Mouse (Mus musculus): Measurements from ENCODE around the gene Spryd3. TPM values are rescaled to one million over a fixed set of nuclear protein-coding genes. Genes with fewer than 3 reads are reported as not detected.
"Not testable (repeated sequence)": the region's sequence is repeated elsewhere in the genome, so short reads cannot be mapped to it uniquely, and the experiment has no call there.

The Spryd3 gene
- polyA plus RNA-seq, 1 experiment from 2014 or later, result 12.9 TPM

DNA sequence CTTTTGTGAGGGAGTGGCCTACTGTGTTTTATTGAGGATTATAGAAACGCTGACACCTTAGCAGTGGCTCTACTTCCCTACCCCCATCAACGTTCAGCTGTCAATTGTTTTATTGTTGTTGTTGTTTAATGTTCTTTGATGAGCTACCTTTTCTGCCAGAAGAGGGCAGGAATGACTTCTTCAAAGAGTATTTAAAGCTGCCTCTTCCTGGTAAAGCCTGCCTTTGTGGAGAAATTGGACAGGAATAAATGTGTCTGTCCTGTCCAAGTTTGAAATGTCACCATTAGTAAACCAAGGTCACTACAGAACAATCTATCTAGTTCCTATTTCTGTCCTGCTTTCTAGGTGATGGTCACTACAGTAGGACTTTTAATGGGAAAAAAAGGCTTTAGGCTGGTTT is 41.9 kb downstream of the Spryd3 start:
- H3K27ac ChIP-seq, result no peak overlapping the region
- no peaks in the 10 kb centered on the region for H3K9me3 ChIP-seq
- no peak overlapping the region for H3K4me3 ChIP-seq (replicated peaks)
- no peak for ATAC-seq (ENCODE audit: insufficient number of reproducible peaks, insufficient read depth, low FRiP score, low TSS enrichment, low read depth)
- WGBS, result 22% methylated on average over 2 of the region's 2 CpGs
- no peak overlapping the region for H3K9ac ChIP-seq (replicated peaks)
- H3K27me3 ChIP-seq, result no peaks in the 10 kb centered on the region
- no peak overlapping the region for H3K4me2 ChIP-seq
- peaks cover 22% of the 10 kb centered on the region for H3K4me1 ChIP-seq (replicated peaks)
- H3K36me3 ChIP-seq, result peaks cover 94% of the 10 kb centered on the region

DNA sequence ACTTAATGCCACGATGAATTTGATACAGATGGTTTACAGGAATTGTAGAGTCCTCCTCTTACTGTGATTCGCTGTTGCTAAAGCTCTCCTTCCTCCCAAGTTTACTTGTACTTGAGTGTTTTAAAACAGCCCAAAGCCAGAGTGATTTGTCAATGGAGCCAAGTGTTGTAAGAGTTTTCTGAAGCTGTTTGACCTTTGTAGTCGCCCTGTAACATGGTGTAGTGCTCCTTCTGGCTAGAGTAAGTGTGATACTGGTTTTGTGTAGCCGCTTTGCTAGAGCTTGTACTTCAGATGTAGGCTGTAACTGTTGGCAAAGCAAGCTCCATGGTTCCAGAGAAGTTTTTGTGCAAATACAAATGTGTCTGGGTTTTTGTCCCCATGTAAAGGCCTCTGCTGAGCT is 43.8 kb downstream of the Spryd3 start:
- Histone ChIP-seq H3K9me3 (no peaks in the 10 kb centered on the region), H3K36me3 (peaks cover 98% of the 10 kb centered on the region), H3K4me1 (replicated peaks) (peaks cover 2% of the 10 kb centered on the region), H3K27me3 (no peaks in the 10 kb centered on the region), H3K4me3 (replicated peaks) (no peak overlapping the region), H3K9ac (replicated peaks) (no peak overlapping the region), H3K4me2 (no peak overlapping the region), H3K27ac (no peak overlapping the region)
- ATAC-seq (ENCODE audit: insufficient number of reproducible peaks, insufficient read depth, low FRiP score, low TSS enrichment, low read depth), result no peak
- WGBS, result 88% methylated on average over 4 of the region's 4 CpGs

DNA sequence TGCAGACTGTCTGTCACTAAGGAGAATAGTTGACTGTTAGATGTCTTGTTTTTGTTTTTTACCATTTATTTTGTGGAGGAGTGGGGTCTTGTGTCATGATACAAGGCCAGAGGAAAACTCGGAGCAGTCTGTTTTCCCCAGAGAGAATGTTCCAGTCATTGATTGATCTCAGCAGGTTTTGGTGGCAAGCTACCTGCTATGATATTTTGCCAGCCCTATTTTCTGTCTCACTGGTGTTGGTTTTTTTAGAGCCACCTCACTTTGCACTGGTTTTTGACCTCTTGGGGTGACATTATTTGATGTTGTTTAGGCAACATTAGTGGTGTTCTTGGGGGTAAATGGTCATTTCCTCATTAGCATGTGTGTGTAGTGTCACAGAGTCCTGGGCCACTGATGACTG is 44.3 kb downstream of the Spryd3 start:
- H3K9ac ChIP-seq (replicated peaks), result no peak overlapping the region
- no peaks in the 10 kb centered on the region for H3K9me3 ChIP-seq
- H3K36me3 ChIP-seq, result peaks cover 100% of the 10 kb centered on the region
- ATAC-seq (ENCODE audit: insufficient number of reproducible peaks, insufficient read depth, low FRiP score, low TSS enrichment, low read depth), result no peak
- H3K4me3 ChIP-seq (replicated peaks), result no peak overlapping the region
- WGBS, result 86% methylated on average over 1 of the region's 1 CpGs
- H3K27ac ChIP-seq, result no peak overlapping the region
- no peak overlapping the region for H3K4me2 ChIP-seq
- no peaks in the 10 kb centered on the region for H3K4me1 ChIP-seq (replicated peaks)
- H3K27me3 ChIP-seq, result no peaks in the 10 kb centered on the region

DNA sequence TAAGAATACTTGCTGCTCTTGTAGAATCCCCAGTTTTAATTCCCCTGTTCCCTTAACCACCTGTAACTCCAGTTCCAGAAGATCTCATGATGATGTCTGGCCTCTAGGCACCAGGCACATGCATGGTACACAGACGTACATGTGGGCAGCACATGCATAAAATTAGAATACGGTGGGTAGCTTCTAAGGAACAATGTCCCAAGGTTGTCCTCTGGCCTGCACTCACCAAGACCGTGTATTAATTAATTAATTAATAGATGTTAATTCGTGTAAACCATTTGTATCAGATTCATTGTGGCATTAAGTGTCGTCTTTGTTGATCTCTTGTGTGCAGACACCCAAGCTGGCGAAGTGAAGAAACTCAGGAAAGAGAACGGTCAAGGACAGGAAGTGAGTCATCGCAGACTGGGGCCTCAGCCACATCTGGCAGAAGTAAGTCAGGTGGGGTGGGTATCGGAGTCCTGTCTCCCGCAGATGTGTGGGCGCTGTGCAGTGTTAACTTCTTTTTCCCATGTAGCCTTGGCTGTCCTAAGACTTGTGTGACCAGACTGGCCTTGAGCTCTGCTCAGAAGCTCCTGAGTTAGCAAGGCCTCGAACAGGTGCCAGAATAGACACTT is 44.9 kb downstream of the Spryd3 start:
- Histone ChIP-seq H3K9me3 (no peaks in the 10 kb centered on the region), H3K9ac (replicated peaks) (no peak overlapping the region), H3K27me3 (no peaks in the 10 kb centered on the region), H3K4me2 (no peak overlapping the region), H3K4me1 (replicated peaks) (no peaks in the 10 kb centered on the region), H3K4me3 (replicated peaks) (no peak overlapping the region), H3K27ac (no peak overlapping the region), H3K36me3 (peaks cover 100% of the 10 kb centered on the region)
- ATAC-seq (ENCODE audit: insufficient number of reproducible peaks, insufficient read depth, low FRiP score, low TSS enrichment, low read depth), result no peak
- WGBS, result 84% methylated on average over 12 of the region's 12 CpGs

DNA sequence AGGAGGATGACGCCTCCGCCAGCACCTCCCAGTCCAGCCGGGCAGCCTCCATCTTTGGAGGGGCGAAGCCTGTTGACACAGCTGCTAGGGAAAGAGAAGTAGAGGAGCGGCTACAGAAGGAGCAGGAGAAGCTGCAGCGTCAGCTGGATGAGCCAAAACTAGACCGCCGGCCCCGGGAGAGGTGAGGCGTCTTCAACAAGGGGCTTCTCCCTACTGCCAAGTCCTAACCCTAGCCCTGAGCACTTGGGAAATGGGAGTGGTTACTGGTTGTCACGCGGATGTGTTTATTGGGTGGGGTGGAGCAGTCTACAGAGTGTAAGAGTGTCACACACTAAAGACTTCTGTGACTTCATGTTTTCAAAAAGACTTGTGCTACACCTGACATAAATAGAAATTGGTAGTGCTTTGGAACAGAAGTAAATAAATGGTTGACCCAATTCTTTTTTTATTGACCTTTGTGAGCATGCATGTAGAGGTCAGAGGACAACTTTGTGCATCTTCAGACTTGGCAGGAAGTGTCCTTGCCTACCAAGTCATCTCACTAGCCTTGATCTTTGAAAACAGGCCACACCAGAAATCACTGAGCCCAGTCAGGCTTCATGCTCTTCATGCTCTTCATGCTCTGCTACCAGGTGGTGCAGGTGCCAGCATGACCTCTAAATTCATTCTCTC is 46.0 kb downstream of the Spryd3 start:
- H3K4me1 ChIP-seq (replicated peaks), result no peaks in the 10 kb centered on the region
- H3K4me3 ChIP-seq (replicated peaks), result no peak overlapping the region
- peaks cover 100% of the 10 kb centered on the region for H3K36me3 ChIP-seq
- ATAC-seq (ENCODE audit: insufficient number of reproducible peaks, insufficient read depth, low FRiP score, low TSS enrichment, low read depth), result no peak
- no peaks in the 10 kb centered on the region for H3K27me3 ChIP-seq
- H3K27ac ChIP-seq, result no peak overlapping the region
- no peak overlapping the region for H3K9ac ChIP-seq (replicated peaks)
- no peak overlapping the region for H3K4me2 ChIP-seq
- 86% methylated on average over 12 of the region's 12 CpGs for whole genome bisulfite sequencing
- H3K9me3 ChIP-seq, result no peaks in the 10 kb centered on the region

DNA sequence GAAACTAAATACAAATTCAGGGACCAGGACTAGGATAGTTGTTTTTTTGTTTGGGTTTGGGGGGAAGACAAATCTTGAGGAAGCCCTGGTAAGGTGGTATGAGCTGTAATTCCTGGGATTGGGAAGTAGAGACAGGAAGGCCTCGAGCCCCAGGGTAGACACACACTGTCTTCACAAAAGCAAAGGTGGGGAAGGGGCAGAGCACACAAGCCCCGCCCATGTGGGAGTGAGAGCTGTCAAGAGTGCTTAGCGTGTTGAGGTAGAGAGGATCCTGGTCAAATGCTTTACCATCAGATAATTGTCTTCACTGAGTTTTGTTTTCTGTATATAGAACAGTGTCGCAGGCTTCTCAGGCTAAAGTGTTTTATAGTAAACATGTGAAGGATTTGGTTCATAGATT is 53.0 kb downstream of the Spryd3 start:
- Histone ChIP-seq H3K4me1 (replicated peaks) (no peaks in the 10 kb centered on the region), H3K36me3 (peaks cover 70% of the 10 kb centered on the region), H3K4me3 (replicated peaks) (no peak overlapping the region), H3K9ac (replicated peaks) (no peak overlapping the region), H3K9me3 (no peaks in the 10 kb centered on the region), H3K27me3 (no peaks in the 10 kb centered on the region), H3K4me2 (no peak overlapping the region), H3K27ac (no peak overlapping the region)
- ATAC-seq (ENCODE audit: insufficient number of reproducible peaks, insufficient read depth, low FRiP score, low TSS enrichment, low read depth), result no peak
- WGBS, result 87% methylated on average over 4 of the region's 4 CpGs

DNA sequence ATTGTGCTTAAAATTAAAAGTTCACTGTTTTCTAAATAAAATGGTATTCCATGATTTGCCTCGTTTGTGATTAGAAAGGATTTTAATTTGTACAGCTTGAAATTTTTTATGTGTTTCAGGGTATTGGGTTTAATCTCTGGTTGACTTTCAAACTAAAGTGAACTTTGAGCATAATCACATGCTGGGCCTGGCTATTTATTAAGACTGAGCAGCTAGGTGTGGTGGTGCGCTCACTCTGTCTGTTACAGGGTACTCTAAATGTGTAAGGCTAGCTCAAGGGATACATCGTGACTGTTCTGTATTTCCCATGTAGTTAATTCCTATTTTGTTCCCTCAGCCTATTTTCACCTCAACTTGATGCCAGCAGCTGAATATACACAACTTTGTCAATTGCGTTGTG is 53.9 kb downstream of the Spryd3 start:
- WGBS, result 90% methylated on average over 4 of the region's 4 CpGs
- no peaks in the 10 kb centered on the region for H3K4me1 ChIP-seq (replicated peaks)
- no peak overlapping the region for H3K27ac ChIP-seq
- no peak overlapping the region for H3K4me3 ChIP-seq (replicated peaks)
- no peak overlapping the region for H3K9ac ChIP-seq (replicated peaks)
- peaks cover 61% of the 10 kb centered on the region for H3K36me3 ChIP-seq
- no peaks in the 10 kb centered on the region for H3K27me3 ChIP-seq
- no peak overlapping the region for H3K4me2 ChIP-seq
- no peaks in the 10 kb centered on the region for H3K9me3 ChIP-seq
- no peak for ATAC-seq (ENCODE audit: insufficient number of reproducible peaks, insufficient read depth, low FRiP score, low TSS enrichment, low read depth)

DNA sequence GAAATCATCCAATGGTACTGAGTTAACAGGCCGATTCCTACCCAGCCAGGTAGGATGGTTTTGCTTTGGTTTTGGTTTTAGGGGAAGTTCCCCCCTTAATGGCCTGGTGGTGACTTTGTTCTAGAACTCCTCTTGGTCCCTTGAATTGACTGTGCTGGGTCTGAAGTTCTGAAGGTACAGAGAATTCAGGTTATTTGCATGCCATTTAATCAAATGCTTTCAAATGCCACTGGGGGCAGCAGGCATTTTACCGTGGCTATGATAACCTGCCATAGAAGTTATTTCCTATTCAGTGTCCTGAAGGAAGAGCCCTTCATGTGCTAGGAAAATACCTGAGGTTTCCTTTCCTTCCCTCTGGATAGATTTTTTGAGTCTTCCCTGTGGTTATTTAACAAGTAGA is 55.6 kb downstream of the Spryd3 start:
- Histone ChIP-seq H3K4me2 (no peak overlapping the region), H3K36me3 (peaks cover 44% of the 10 kb centered on the region), H3K27ac (no peak overlapping the region), H3K9me3 (no peaks in the 10 kb centered on the region), H3K4me1 (replicated peaks) (peaks cover 6% of the 10 kb centered on the region), H3K4me3 (replicated peaks) (no peak overlapping the region), H3K9ac (replicated peaks) (no peak overlapping the region), H3K27me3 (no peaks in the 10 kb centered on the region)
- WGBS, result 83% methylated on average over 2 of the region's 2 CpGs
- no peak for ATAC-seq (ENCODE audit: insufficient number of reproducible peaks, insufficient read depth, low FRiP score, low TSS enrichment, low read depth)

DNA sequence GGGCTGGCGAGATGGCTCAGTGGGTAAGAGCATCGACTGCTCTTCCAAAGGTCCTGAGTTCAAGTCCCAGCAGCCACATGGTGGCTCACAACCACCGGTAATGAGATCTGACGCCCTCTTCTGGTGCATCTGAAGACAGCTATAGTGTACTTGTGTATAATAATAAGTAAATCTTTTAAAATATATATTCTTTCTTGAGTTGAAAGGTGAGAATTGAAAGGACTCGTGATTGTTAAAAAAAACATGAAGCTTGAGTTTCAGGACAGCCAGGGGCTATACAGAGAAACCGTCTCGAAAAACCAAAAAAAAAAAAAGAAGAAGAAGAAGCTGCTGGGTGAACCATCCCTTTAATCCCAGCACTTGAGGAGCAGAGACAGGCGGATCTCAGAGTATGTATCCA is 56.1 kb downstream of the Spryd3 start:
- H3K4me2 ChIP-seq; H3K27me3 ChIP-seq; ATAC-seq (ENCODE audit: insufficient number of reproducible peaks, insufficient read depth, low FRiP score, low TSS enrichment, low read depth); H3K27ac ChIP-seq; H3K4me3 ChIP-seq (replicated peaks); H3K9ac ChIP-seq (replicated peaks); H3K9me3 ChIP-seq: not testable (repeated sequence)
- Histone ChIP-seq H3K36me3 (peaks cover 39% of the 10 kb centered on the region), H3K4me1 (replicated peaks) (peaks cover 11% of the 10 kb centered on the region)
- WGBS, result 80% methylated on average over 8 of the region's 8 CpGs

DNA sequence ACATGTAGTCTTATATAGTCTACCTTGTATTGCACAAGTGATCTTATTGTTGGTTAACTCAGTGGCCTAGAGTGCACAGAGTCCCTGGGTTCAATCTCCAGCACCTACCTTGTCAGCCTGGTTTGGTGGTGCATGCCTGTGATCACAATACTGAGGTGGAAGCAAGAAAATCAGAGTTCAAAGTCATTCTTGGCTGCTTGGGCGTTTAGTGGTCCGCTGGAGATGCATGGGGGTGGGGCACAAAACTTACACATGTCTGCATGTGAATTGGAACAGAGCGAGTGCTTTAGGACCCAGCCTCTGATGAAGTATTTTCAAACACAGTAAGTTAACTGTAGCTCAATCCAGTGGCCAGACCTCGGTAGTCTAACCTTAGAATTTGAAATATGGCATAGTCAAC is 56.8 kb downstream of the Spryd3 start:
- Histone ChIP-seq H3K9ac (replicated peaks) (no peak overlapping the region), H3K27me3 (no peaks in the 10 kb centered on the region), H3K4me3 (replicated peaks) (no peak overlapping the region), H3K9me3 (no peaks in the 10 kb centered on the region), H3K4me2 (no peak overlapping the region), H3K4me1 (replicated peaks) (peaks cover 14% of the 10 kb centered on the region), H3K36me3 (peaks cover 32% of the 10 kb centered on the region), H3K27ac (no peak overlapping the region)
- 74% methylated on average over 4 of the region's 4 CpGs for WGBS
- ATAC-seq (ENCODE audit: insufficient number of reproducible peaks, insufficient read depth, low FRiP score, low TSS enrichment, low read depth), result no peak

DNA sequence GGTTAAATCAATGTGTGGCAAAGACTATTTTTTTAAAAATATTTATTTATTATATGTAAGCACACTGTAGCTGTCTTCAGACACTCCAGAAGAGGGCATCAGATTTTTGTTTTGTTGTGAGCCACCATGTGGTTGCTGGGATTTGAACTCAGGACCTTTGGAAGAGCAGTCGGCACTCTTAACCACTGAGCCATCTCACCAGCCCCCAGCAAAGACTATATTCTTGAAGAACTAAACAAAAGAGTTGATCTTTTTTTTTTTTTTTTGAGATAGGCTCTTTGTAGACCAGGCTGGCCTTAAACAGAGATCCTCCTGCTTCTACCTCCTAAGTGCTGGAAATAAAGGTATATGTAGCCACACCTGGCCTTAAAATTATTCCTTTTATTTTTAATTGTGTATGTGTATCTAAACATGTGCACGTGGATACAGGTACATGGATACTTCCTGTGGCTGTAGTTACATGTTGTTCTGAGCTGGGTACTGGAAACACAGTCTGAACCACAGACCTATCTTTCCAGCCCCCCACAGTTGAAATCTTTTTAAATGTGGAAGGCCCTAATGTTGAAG is 58.8 kb downstream of the Spryd3 start:
- 91% methylated on average over 2 of the region's 2 CpGs for WGBS
- Histone ChIP-seq H3K9me3 (no peaks in the 10 kb centered on the region), H3K9ac (replicated peaks) (no peak overlapping the region), H3K4me2 (no peak overlapping the region), H3K27ac (no peak overlapping the region), H3K36me3 (peaks cover 12% of the 10 kb centered on the region), H3K4me3 (replicated peaks) (no peak overlapping the region), H3K4me1 (replicated peaks) (peaks cover 17% of the 10 kb centered on the region), H3K27me3 (no peaks in the 10 kb centered on the region)
- ATAC-seq (ENCODE audit: insufficient number of reproducible peaks, insufficient read depth, low FRiP score, low TSS enrichment, low read depth), result no peak
